Mouse (Mus musculus): ENCODE data around the gene Nckipsd. TPM values are rescaled to one million over a fixed set of nuclear protein-coding genes. Genes with fewer than 3 reads are reported as not detected.
A peak's percentile ranks its signal among the peaks of the same experiment; 100 is the strongest.

Nckipsd gene
- total RNA-seq, 2 experiments from 2014 or later: 9.8 to 12.5 TPM

- peak; percentile 27 to 35 for DNase-seq
Measured at GRCm38 (mm10) chr9:108845390-108845789, 37.2 kb downstream of the Nckipsd start.

GRCm38 (mm10) chr9:108847374-108847773, 39.2 kb downstream of the Nckipsd start:
- peak in 1 of 2 experiments; percentile 48 for DNase-seq

GRCm38 (mm10) chr9:108848419-108848818, 40.3 kb downstream of the Nckipsd start:
- DNase-seq: no peak

GRCm38 (mm10) chr9:108852976-108853375, 44.8 kb downstream of the Nckipsd start, which contains the start of gene Slc26a6:
Gene Slc26a6 (plus strand): TSS chr9:108853283.
- DNase-seq: no peak

- DNase-seq: peak; percentile 93 to 94
Measured at GRCm38 (mm10) chr9:108853635-108854240, 45.6 kb downstream of the Nckipsd start.

GRCm38 (mm10) chr9:108854241-108854696, 46.1 kb downstream of the Nckipsd start:
- peak; percentile 93 for DNase-seq

- DNase-seq: no peak
Measured at GRCm38 (mm10) chr9:108855335-108855734, 47.2 kb downstream of the Nckipsd start.

- DNase-seq: no peak
Measured at GRCm38 (mm10) chr9:108858792-108859527, 50.8 kb downstream of the Nckipsd start.

Small RNA genes lying within 50 kb of the gene (microRNA-seq; reads per million reads assigned to microRNA genes)
- not detected for gene Gm23156

Other genes starting within 250 kb of the Nckipsd start
- gene Impdh2, start 248.1 kb upstream of the Nckipsd start, total RNA-seq (2021): 100 to 1,000 TPM in 1 of 2 experiments, 10 to 100 TPM in 1; 76.8 to 118 TPM
- gene Ndufaf3, start 240.9 kb upstream of the Nckipsd start, total RNA-seq (2021): 10 to 100 TPM; 63.6 to 75.4 TPM
- gene Dalrd3, start 238.5 kb upstream of the Nckipsd start, total RNA-seq (2021): 10 to 100 TPM; 61.1 to 72.7 TPM
- gene Wdr6, start 229.6 kb upstream of the Nckipsd start, total RNA-seq (2021): 100 to 1,000 TPM; 119 to 121 TPM
- gene P4htm, start 210.7 kb upstream of the Nckipsd start, total RNA-seq (2021): 1 to 10 TPM; 5.6 to 6.3 TPM
- 10 to 100 TPM; 62.2 to 65.6 TPM for gene Arih2, start 159.0 kb upstream of the Nckipsd start, total RNA-seq (2021)
- gene Slc25a20, start 146.3 kb upstream of the Nckipsd start, total RNA-seq (2021): 100 to 1,000 TPM; 112 to 140 TPM
- gene Prkar2a, start 119.1 kb upstream of the Nckipsd start, total RNA-seq (2021): 10 to 100 TPM; 28.9 to 34.9 TPM
- 10 to 100 TPM; 77.3 to 99.4 TPM for gene Ip6k2, start 24.6 kb upstream of the Nckipsd start, total RNA-seq (2021)
- 1 to 10 TPM; 3.0 to 5.8 TPM for gene Celsr3, start 18.0 kb downstream of the Nckipsd start, total RNA-seq (2021)
- gene Slc26a6, start 44.9 kb downstream of the Nckipsd start, total RNA-seq (2021): 10 to 100 TPM in 1 of 2 experiments, 1 to 10 TPM in 1; 8.5 to 10.9 TPM
- not detected for gene Tmem89, start 106.3 kb downstream of the Nckipsd start, total RNA-seq (2021)
- gene Uqcrc1, start 128.3 kb downstream of the Nckipsd start, total RNA-seq (2021): 100 to 1,000 TPM; 632 to 663 TPM
- gene Col7a1, start 145.2 kb downstream of the Nckipsd start, total RNA-seq (2021): 1 to 10 TPM; 3.9 to 6.0 TPM
- gene Ucn2, start 177.6 kb downstream of the Nckipsd start, total RNA-seq (2021): 1 to 10 TPM in 1 of 2 experiments, not detected in 1; 1.1 TPM
- 10 to 100 TPM in 1 of 2 experiments, 1 to 10 TPM in 1; 4.8 to 13.2 TPM for gene Pfkfb4, start 183.4 kb downstream of the Nckipsd start, total RNA-seq (2021)
- 100 to 1,000 TPM; 122 to 128 TPM for gene Shisa5, start 230.2 kb downstream of the Nckipsd start, total RNA-seq (2021)

Data from adrenal gland, postnatal 36 days (tissue).